Mouse (Mus musculus) intestine, embryonic 15.5 days (tissue): ENCODE data around the gene Gm27021. TPM values are rescaled to one million over a fixed set of nuclear protein-coding genes. Genes with fewer than 3 reads are reported as not detected.
A peak's percentile ranks its signal among the peaks of the same experiment; 100 is the strongest.

Source experiments
- ATAC-seq: fragments of 200-750 bp; cut with Nextera tagmentation; 2 replicates; pipeline ENCODE4 v1.8.0; 2017; ENCODE audit warnings: moderate TSS enrichment, moderate library complexity
- H3K27ac ChIP-seq: fragments of 300-500 bp; sonication (generic); 2 replicates; pipeline ENCODE4 v1.5.1; 2015; ENCODE audit warnings: mild to moderate bottlenecking, inconsistent platforms
- H3K27me3 ChIP-seq: fragments of 300-500 bp; sonication (generic); replicated peaks from 2 replicates; pipeline ENCODE4 v1.6.1; 2015; ENCODE audit warnings: inconsistent platforms
- H3K36me3 ChIP-seq: fragments of 300-500 bp; sonication (generic); 2 replicates; pipeline ENCODE4 v1.6.1; 2015; ENCODE audit warnings: inconsistent platforms
- H3K4me1 ChIP-seq: fragments of 300-500 bp; sonication (generic); replicated peaks from 2 replicates; pipeline ENCODE4 v1.6.1; 2015; ENCODE audit warnings: inconsistent platforms
- H3K4me2 ChIP-seq: fragments of 300-500 bp; sonication (generic); replicated peaks from 2 replicates; pipeline ENCODE4 v1.6.1; 2015; ENCODE audit warnings: mild to moderate bottlenecking, inconsistent platforms
- H3K4me3 ChIP-seq: fragments of 300-500 bp; sonication (generic); replicated peaks from 2 replicates; pipeline ENCODE4 v1.5.1; 2015; ENCODE audit warnings: inconsistent platforms
- H3K9ac ChIP-seq: fragments of 300-500 bp; sonication (generic); 2 replicates; pipeline ENCODE4 v1.6.1; 2015; ENCODE audit warnings: inconsistent platforms
- H3K9me3 ChIP-seq: fragments of 300-500 bp; sonication (generic); 2 replicates; pipeline ENCODE4 v1.6.1; 2016; ENCODE audit warnings: inconsistent platforms
- WGBS: fragments of 180-500 bp; shearing (Covaris S2); methylation state at CpG from one replicate; pipeline ENCODE4 v1.1.7; 2015; 5-methylcytosine and 5-hydroxymethylcytosine counted together
- polyA plus RNA-seq: library from polyadenylated mRNA; unstranded; fragments of >200 nt; fragmentation: Nextera tagmentation; extraction: Ambion mirVana; gene quantifications from 2 replicates; pipeline ENCODE4 v1.2.1, GENCODE M21; 2015

Gene Gm27021
- polyA plus RNA-seq, 1 experiment from 2014 or later: 2.2 TPM

DNA sequence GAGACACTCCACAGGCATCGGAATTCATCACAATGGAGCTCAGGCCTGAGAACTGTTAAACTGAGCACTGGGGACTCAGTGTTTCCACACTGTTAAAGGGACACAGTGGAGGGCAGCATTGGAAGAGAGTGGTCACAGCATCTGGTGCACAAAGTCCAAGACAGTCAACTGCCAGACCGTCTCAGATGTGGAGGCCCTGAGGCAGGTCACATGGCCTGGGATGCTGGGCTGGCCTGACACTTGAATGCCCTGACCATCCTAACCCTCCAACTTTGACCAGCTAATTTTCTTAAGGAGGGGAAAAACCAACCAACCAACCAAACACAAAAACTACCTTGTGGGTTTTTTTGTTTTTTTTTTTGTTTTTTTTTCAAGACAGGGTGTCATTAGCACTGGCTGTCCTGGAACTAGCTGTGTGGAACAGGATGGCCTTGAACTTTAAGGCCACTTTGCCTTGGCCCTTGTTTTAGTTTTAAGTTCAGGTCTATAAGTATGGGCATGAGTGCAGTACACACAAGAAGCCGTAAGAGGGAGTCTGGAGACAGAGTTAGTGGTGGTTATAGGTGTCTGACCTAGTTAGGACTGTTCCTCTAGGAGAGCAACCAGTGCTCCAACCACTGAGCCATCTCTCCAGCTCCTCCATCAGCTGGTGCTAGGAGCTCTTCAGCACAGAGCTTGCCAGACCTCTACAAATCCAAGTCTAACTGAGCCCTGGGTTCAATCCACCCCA is 2.0 kb downstream of the Gm27021 start:
- Histone ChIP-seq H3K27ac (no peak overlapping the region), H3K4me3 (no peak overlapping the region; the same call in 1 of the 2 replicates), H3K27me3 (no peaks in the 10 kb centered on the region), H3K4me2 (peak overlapping the region; percentile 73), H3K36me3 (peaks cover 11% of the 10 kb centered on the region), H3K9ac (peak overlapping the region; percentile 88), H3K9me3 (no peaks in the 10 kb centered on the region), H3K4me1 (peaks cover 39% of the 10 kb centered on the region)
- no peak for ATAC-seq
- WGBS: 74% methylated on average over 3 of the region's 3 CpGs

DNA sequence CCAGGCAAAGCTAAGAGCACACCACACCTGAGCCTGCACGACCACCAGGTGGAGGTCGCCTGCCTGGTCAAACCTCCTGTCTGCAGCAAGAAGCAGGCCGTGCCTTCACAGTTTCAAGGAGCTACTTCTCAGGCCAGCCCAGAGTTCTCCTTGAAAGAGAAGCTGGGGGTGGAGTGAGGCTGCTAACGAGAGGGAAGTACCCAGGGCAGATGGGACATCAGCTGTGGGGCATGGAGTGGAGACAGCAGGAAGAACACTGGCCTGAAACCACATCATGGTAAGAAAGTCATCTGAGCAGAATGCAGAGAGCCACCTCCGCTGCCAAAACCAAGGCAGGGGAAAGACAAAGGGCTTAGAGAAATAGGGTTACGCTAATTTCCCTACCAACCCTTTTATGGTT is 3.3 kb downstream of the Gm27021 start:
- Histone ChIP-seq H3K9ac (no peak overlapping the region), H3K36me3 (peaks cover 4% of the 10 kb centered on the region; the same call in 1 of the 2 replicates), H3K4me3 (no peak overlapping the region), H3K27me3 (no peaks in the 10 kb centered on the region), H3K4me1 (peaks cover 30% of the 10 kb centered on the region), H3K27ac (no peak overlapping the region), H3K9me3 (no peaks in the 10 kb centered on the region), H3K4me2 (no peak overlapping the region)
- 79% methylated on average over 6 of the region's 6 CpGs for WGBS
- no peak for ATAC-seq

DNA sequence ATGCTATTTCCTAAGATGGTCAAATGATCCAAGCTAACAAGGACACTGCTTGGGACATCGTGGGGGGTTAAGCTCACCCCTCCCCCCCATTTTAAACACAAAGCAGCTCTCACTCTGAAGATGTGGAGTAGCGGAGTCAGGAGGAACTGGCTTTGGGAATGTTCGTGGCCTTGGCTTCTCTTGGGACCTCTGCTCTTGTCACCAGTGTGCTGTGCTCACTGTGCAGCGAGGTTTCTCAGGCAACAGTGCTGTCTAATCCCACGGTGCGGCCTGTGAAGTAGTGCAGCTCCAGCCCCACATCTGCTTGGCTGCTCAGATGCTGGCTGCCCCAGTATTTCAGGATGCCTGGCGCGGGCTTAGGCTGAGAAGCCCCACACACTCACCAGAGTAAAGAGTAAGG is 10.5 kb downstream of the Gm27021 start:
- H3K36me3 ChIP-seq: peaks cover 38% of the 10 kb centered on the region
- WGBS: 87% methylated on average over 8 of the region's 8 CpGs

DNA sequence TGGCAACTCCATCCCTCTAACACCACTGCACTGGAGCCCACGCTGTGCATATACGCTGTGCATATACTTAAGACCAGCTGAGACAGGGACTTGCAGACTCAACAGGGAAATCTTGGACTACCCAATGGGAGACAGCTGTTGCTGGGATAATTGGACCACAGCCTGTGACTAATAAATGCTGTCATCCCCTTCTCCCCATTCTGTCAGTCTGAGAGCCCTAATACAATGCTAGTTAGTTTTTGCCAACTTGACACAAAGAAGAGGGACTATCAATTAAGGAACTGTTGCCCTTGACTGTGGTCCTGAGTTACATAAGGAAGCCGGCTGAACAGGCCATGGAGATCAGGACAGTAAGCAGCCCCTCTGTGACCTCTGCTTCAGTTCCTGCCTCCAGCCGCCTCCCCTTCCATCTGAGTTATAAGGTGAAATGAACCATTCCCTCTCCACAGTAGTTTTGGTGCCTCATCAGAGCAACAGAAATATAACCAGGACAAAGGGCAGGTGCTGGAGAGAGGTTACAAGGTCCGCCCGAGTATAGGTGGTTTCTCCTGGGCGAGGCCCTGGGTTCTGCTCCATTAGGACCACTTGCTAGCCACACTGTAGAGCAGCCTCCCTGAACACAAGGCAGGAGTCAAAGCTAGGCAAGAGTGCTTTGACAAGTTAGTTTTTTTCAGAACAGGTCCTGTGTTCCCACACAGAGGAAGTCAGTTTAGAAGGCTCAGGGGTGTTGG is 11.4 kb downstream of the Gm27021 start:
- Histone ChIP-seq H3K27ac (0 out of 2 replicates have a peak overlapping the region, but pooled peaks have one; percentile 8), H3K4me3 (no peak overlapping the region), H3K27me3 (no peaks in the 10 kb centered on the region), H3K9me3 (no peaks in the 10 kb centered on the region), H3K9ac (no peak overlapping the region), H3K36me3 (peaks cover 38% of the 10 kb centered on the region), H3K4me2 (no peak overlapping the region), H3K4me1 (0 out of 2 replicates have a peak, but pooled peaks cover 6% of the 10 kb centered on the region)
- ATAC-seq: peak; percentile 51; the same call in 1 of the 2 replicates
- WGBS: 81% methylated on average over 7 of the region's 7 CpGs

More for the DNA sequence above, 10.5 kb downstream of the Gm27021 start:
- Histone ChIP-seq H3K4me2 (no peak overlapping the region), H3K4me1 (0 out of 2 replicates have a peak, but pooled peaks cover 6% of the 10 kb centered on the region), H3K9ac (no peak overlapping the region), H3K4me3 (no peak overlapping the region), H3K9me3 (no peaks in the 10 kb centered on the region), H3K27me3 (no peaks in the 10 kb centered on the region), H3K27ac (no peak overlapping the region)
- ATAC-seq: no peak

DNA sequence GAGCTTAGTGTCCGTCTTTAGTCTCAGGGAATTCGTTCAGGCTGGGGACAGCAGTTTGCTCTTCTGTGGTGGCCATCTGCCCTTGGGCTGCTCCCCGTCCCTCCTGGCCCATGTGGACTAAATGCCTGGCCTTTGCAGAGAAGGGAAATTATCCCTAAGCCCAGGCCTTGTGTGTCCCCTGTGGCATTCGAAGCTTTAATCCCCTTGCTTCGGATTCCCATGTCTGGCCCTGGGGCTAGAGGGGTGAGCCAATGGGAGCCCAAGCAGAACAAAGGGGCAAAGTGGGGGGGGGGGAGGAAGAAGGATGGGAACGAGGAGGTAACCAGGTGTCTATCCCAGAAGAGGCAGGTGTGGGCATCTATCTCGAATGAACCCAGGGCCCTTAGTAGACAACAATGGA is 20.3 kb downstream of the Gm27021 start, which contains the start of gene 1190005I06Rik:
1190005I06Rik (minus strand) TSS at position 101 of the 400 bp plus-strand sequence.
- Histone ChIP-seq H3K9me3 (no peaks in the 10 kb centered on the region), H3K9ac (no peak within 1 kb of the TSS), H3K4me2 (no peak within 1 kb of the TSS), H3K27me3 (no peaks in the 10 kb centered on the region), H3K4me3 (no peak within 1 kb of the TSS), H3K27ac (no peak within 1 kb of the TSS), H3K36me3 (no peaks in the 10 kb centered on the region), H3K4me1 (no peaks in the 10 kb centered on the region)
- ATAC-seq: no peak
- 66% methylated on average over 7 of the region's 7 CpGs for WGBS

DNA sequence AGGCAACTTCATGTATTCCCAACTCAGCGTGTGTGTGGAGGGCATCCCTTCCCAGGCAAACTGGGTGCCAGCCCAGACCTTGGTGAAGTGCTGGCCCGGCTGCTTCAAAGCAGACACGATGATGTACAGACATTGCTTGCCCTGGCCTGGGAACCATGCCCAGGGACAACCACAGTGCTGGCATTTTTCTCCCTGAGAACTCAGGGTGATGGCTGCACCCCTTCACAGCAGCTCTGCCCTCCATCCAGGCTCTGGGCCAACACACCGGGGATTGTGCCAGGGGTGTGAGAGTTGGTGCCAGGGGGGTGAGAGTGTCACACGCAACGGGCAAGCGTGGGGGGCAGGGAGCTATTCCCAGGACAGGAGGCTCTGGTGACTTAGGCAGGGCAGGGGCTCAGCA is 23.2 kb downstream of the Gm27021 start:
- Histone ChIP-seq H3K4me2 (no peak overlapping the region), H3K36me3 (no peaks in the 10 kb centered on the region), H3K9me3 (no peaks in the 10 kb centered on the region), H3K4me1 (no peaks in the 10 kb centered on the region), H3K9ac (no peak overlapping the region), H3K4me3 (no peak overlapping the region), H3K27ac (no peak overlapping the region), H3K27me3 (no peaks in the 10 kb centered on the region)
- 77% methylated on average over 7 of the region's 7 CpGs for WGBS
- ATAC-seq: no peak; the same call in 1 of the 2 replicates

DNA sequence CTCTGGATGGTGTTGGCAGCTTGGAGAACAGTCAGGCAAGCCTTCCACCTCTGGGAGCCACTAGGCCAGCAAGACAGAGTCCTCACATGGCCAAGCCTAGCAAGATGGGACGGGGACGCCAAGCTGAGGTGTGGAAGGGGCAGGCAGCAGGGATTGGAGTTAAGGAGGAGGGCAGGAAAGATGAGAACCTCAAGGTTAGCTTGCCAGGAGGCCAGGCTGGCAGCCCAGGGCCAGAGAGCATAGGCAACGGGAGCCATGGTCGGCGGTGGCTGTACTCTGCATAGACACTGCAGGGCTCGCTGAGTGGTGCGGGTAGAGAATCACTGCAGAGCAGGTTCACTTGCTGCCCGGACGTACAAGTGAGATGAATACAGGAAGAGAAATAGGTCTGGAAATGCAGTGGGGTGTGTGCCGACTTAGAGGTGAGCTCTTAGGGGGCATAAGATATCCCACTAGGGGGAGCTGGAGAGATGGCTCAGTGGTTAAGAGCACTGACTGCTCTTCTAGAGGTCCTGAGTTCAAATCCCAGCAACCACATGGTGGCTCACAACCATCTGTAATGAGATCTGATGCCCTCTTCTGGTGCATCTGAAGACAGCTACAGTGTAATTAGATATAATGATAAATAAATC is 25.7 kb downstream of the Gm27021 start:
- H3K9ac ChIP-seq: no peak overlapping the region
- no peaks in the 10 kb centered on the region for H3K9me3 ChIP-seq
- WGBS: 80% methylated on average over 10 of the region's 10 CpGs
- no peak overlapping the region for H3K4me2 ChIP-seq
- no peaks in the 10 kb centered on the region for H3K36me3 ChIP-seq
- no peaks in the 10 kb centered on the region for H3K27me3 ChIP-seq
- no peak overlapping the region for H3K4me3 ChIP-seq
- H3K27ac ChIP-seq: no peak overlapping the region
- H3K4me1 ChIP-seq: no peaks in the 10 kb centered on the region
- ATAC-seq: no peak

DNA sequence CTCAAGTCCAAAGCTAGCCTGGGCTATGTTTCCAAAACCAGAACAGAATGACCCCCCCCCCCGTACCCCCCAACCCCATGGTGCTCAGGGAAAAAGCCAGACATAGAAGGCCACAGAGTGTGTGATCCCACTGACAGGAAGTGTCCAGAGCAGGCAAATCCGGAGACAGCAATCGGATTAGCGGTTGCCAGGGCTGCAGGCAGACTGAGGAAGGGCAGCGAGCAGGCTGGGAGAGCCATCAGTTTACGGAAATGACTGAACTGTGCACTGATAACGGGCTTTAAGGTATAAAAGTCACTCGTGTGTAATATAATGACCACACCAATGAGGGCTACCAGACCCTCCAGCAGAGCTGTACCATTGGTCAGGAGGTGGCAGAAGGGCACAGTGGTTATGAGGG is 26.6 kb downstream of the Gm27021 start:
- H3K9me3 ChIP-seq: no peaks in the 10 kb centered on the region
- ATAC-seq: no peak
- 30% methylated on average over 8 of the region's 8 CpGs for WGBS
- no peak overlapping the region for H3K27ac ChIP-seq
- no peaks in the 10 kb centered on the region for H3K27me3 ChIP-seq
- H3K9ac ChIP-seq: no peak overlapping the region
- H3K4me1 ChIP-seq: no peaks in the 10 kb centered on the region
- no peaks in the 10 kb centered on the region for H3K36me3 ChIP-seq
- no peak overlapping the region for H3K4me2 ChIP-seq
- no peak overlapping the region for H3K4me3 ChIP-seq

DNA sequence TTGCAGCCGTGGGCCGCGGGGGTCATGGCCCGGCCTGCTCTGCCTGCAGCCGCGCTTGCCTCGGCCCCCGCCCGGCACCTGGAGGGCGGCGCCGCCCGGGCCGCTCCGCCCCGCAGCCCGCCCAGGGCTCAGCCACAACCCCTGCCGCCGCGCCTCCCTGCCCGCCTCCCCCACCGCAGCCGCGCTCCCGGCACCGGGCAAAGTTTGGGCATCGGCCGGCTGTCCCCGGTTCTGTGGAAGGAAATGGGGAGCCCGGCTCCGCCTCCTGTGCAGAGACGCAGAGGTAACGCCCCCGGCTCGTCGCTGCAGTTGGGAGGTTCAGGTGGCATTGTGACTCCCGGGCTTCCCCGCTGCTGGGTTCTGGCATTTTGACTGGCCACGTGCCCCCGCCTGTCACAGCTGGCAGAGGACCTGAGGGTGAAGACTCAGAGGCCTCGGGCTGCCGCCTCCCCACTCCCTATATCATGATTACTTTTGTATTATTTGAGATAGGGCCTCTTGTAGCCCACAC is 33.5 kb downstream of the Gm27021 start:
- Histone ChIP-seq H3K4me1 (peaks cover 13% of the 10 kb centered on the region; the same call in 1 of the 2 replicates), H3K27me3 (peaks cover 11% of the 10 kb centered on the region), H3K36me3 (no peaks in the 10 kb centered on the region), H3K4me3 (peak overlapping the region; percentile 63), H3K9ac (peak overlapping the region; percentile 54), H3K9me3 (no peaks in the 10 kb centered on the region), H3K4me2 (peak overlapping the region; percentile 99), H3K27ac (no peak overlapping the region)
- peak; percentile 81 for ATAC-seq
- under 1% methylated on average over 27 of the region's 42 CpGs for WGBS

DNA sequence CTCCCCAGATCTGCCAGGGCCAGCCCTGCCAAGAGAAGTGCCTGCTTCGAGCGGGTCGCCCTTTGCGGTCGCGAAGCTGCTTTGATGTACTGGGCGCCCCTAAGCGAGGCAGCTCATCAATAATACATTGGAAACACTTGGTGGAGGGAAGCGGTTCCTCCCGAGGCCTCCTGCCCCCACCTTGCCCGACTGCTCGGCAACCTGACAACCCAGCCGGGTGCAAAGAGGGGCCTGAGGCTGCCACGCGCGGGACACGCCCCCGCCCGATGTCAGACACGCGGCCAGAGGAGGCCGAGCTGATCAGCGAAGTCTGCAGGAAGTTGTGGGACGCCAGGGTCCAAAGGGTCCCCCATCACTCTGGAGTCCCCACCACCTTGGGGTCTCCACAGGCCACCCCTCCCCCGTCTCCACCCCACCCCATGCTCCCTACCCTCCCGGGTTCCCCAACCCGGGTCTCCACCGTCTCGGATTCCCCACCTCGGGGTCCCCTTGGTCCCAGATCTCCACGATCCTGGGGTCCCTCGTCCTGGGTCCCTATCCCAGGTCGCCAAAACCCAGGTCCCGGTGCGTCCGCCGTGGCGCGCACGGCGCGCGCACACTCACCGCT is 34.1 kb downstream of the Gm27021 start:
- peak overlapping the region; percentile 54 for H3K9ac ChIP-seq
- H3K4me1 ChIP-seq: peaks cover 13% of the 10 kb centered on the region; the same call in 1 of the 2 replicates
- ATAC-seq: peak; percentile 54
- H3K27me3 ChIP-seq: peaks cover 11% of the 10 kb centered on the region
- no peak overlapping the region for H3K27ac ChIP-seq
- peak overlapping the region; percentile 99 for H3K4me2 ChIP-seq
- H3K9me3 ChIP-seq: no peaks in the 10 kb centered on the region
- WGBS: 3% methylated on average over 44 of the region's 44 CpGs
- no peaks in the 10 kb centered on the region for H3K36me3 ChIP-seq
- peak overlapping the region; percentile 63 for H3K4me3 ChIP-seq

DNA sequence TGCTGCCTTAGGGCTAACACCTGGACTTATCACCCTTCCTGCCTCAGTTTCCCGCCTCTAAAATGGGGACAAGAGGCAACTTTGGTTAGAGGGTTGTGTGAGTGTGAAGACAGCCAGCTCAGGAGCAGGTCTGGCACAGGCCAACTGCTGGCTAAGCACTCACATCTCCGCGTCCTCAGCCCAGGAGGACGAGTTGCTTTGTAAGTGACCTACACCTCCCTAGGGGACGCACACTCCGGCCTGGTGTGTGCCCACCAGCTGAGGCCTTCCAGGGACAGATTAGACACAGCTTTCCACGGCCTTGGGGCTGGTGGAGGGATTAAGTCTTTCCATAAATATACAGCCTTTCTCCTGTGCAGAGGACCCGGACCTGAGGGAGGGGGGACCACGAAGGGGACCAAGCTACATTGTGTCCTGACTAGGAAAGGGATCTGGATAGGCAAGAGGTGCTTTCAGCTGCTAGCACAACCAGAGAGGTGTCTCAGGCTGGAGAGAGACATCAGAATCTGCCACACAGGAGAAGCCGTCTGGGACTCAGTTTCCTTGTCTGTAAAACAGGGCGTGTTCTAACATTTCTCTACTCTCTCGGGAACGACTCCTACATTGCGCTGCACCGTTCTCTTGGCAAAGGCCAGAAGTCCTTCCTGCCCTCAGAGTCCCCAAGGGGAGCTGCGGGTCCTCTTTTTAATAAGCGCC is 34.8 kb downstream of the Gm27021 start:
- Histone ChIP-seq H3K4me2 (peak overlapping the region; percentile 99), H3K4me3 (peak overlapping the region; percentile 63), H3K9me3 (no peaks in the 10 kb centered on the region), H3K27me3 (peaks cover 11% of the 10 kb centered on the region), H3K27ac (no peak overlapping the region), H3K9ac (no peak overlapping the region), H3K36me3 (no peaks in the 10 kb centered on the region), H3K4me1 (peaks cover 13% of the 10 kb centered on the region; the same call in 1 of the 2 replicates)
- 43% methylated on average over 17 of the region's 17 CpGs for WGBS
- no peak for ATAC-seq
